ENCODE assay signal across 8 mouse cellular contexts in the genomic region with DNA sequence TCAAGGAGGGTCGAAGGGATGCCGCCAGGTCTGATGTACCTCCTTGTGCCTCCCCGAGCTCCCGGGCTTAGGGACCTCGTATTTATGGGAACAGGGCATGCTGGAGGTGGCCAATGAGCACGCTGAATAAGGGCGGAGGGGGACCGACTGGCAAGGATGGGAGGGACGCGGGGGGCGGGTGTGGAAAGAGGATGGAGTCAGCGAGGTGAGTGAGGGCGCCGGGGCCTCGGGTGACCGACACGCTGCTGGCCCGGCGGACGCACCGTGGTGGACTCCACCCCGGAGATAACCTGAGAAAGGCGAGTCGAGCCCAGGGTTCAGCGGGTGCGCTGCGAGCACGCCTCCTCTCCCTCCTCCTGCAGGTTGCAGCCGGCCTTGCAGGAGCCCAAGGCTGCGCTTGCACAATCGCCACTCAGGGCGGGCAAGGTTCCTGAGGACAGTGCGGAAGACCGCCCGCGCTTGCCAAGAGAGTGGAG. TPM values are rescaled to one million over a fixed set of nuclear protein-coding genes. Genes with fewer than 3 reads are reported as not detected.
DNase-seq lines count a peak whose midpoint lies in the region; ATAC-seq and TF ChIP-seq lines count a peak whose summit lies in the region.

Gene Cyp24a1 (minus strand): TSS at position 55 of the 476 bp plus-strand sequence.

- ATAC-seq in embryonic facial prominence, embryonic 14.5 days (ENCODE audit: low read depth) = peak; percentile 85; the same call in 1 of the 2 replicates
- ATAC-seq in megakaryocyte, adult 5-6 weeks (ENCODE audit: poor library complexity, severe bottlenecking) = peak; percentile 90

- intact Hi-C loops in heart, postnatal 14 days (cut with DNase I) = no loop called here

- peak; percentile 16; the same call in 1 of the 2 replicates for TF ChIP-seq CTCF in testis, adult 2 months (IDR thresholded peaks at IDR 0.05; ENCODE audit: control insufficient read depth, insufficient read depth, insufficient replicate concordance, low read depth, low read length)

- no peak for TF ChIP-seq POLR2A in testis, adult 2 months (IDR thresholded peaks at IDR 0.05; ENCODE audit: control insufficient read depth, low read depth, low read length)

- no peaks in the 10 kb centered on the region for H3K36me3 ChIP-seq in embryonic facial prominence, embryonic 14.5 days (ENCODE audit: control insufficient read depth, insufficient read depth, low read length)
- H3K36me3 ChIP-seq in testis, adult 2 months (ENCODE audit: control insufficient read depth, insufficient read depth, low read length) = no peaks in the 10 kb centered on the region

- peak within 1 kb of the TSS; percentile 30 for H3K4me3 ChIP-seq in embryonic facial prominence, embryonic 14.5 days (ENCODE audit: low read depth, low read length)
- H3K4me3 ChIP-seq in testis, adult 2 months (ENCODE audit: control insufficient read depth, low read depth, low read length) = no peak within 1 kb of the TSS

- H3K4me2 ChIP-seq in embryonic facial prominence, embryonic 14.5 days (ENCODE audit: low read depth, low read length) = peak within 1 kb of the TSS; percentile 46

- peaks cover 62% of the 10 kb centered on the region for H3K27me3 ChIP-seq in embryonic facial prominence, embryonic 14.5 days (replicated peaks; ENCODE audit: control insufficient read depth, insufficient read depth, low read length)
- H3K27me3 ChIP-seq in testis, adult 2 months (ENCODE audit: control insufficient read depth, insufficient read depth, low read length) = no peaks in the 10 kb centered on the region; the same call in 1 of the 2 replicates

- 0% methylated on average over 21 of the region's 36 CpGs for WGBS in embryonic facial prominence, embryonic 14.5 days

- H3K27ac ChIP-seq in embryonic facial prominence, embryonic 14.5 days (replicated peaks; ENCODE audit: low read depth, low read length) = no peak within 1 kb of the TSS
- no peak within 1 kb of the TSS for H3K27ac ChIP-seq in testis, adult 2 months (ENCODE audit: control insufficient read depth, insufficient read depth, low read depth, low read length)

- peaks cover 12% of the 10 kb centered on the region for H3K4me1 ChIP-seq in embryonic facial prominence, embryonic 14.5 days (ENCODE audit: control insufficient read depth, insufficient read depth, low read length)
- peaks cover 3% of the 10 kb centered on the region for H3K4me1 ChIP-seq in testis, adult 2 months (ENCODE audit: control insufficient read depth, insufficient read depth, low read length)

- no peaks in the 10 kb centered on the region for H3K9me3 ChIP-seq in embryonic facial prominence, embryonic 14.5 days (ENCODE audit: control insufficient read depth, low read length)

- DNase-seq in ZHBTc4 (ENCODE audit: low read depth, low spot score) = peak; percentile 76
- peak; percentile 59 for DNase-seq in embryonic facial prominence, embryonic 14.5 days (ENCODE audit: low spot score)
- DNase-seq in heart, postnatal 14 days = peak; percentile 55 to 60
- DNase-seq in kidney, postnatal 36 days = peak; percentile 88 to 91
- DNase-seq in thymus, postnatal 25 days = no peak
- DNase-seq in thymus, postnatal 10 days (ENCODE audit: low spot score in 2 of 2) = no peak

- H3K9ac ChIP-seq in embryonic facial prominence, embryonic 14.5 days (ENCODE audit: low read depth, low read length) = peak within 1 kb of the TSS; percentile 1; the same call in 1 of the 2 replicates

RNA-seq across cellular contexts. Expression of gene Cyp24a1, which starts in this region (rescaled TPM):
- not detected in 2 replicates for polyA plus RNA-seq in embryonic facial prominence, embryonic 14.5 days (2014; fragmentation: Nextera tagmentation; extraction: Ambion mirVana)
- total RNA-seq in heart, postnatal 14 days (2021) = not detected
- not detected in 2 replicates for total RNA-seq in megakaryocyte, adult 5-6 weeks (2015)
- not detected in 2 replicates for total RNA-seq in megakaryocyte, adult 5-6 weeks (2017)
- 0.34 and 0.48 TPM in 2 replicates for polyA plus RNA-seq in testis, adult 2 months (2012; rRNA removed)

Comparison
In these comparisons a context has a peak if more than half of its experiments do, and no peak if none do; other contexts are left out.
1. Peak in DNase-seq, ATAC-seq, H3K4me3 ChIP-seq, H3K9ac ChIP-seq and H3K4me2 ChIP-seq in embryonic facial prominence, embryonic 14.5 days; RNA of the gene not detected or under 1 TPM.
2. Peak in DNase-seq in heart, postnatal 14 days; RNA of the gene not detected or under 1 TPM.
3. Peak in ATAC-seq in megakaryocyte, adult 5-6 weeks; RNA of the gene not detected or under 1 TPM.
4. DNase-seq: peak in ZHBTc4 (single experiment) and kidney, postnatal 36 days (2 of 2); none in thymus, postnatal 25 days (single experiment) and thymus, postnatal 10 days (0 of 2).